Mouse (Mus musculus) G1E (cell line): ENCODE results near the gene Phrf1.

ENCODE experiments used
- CTCF ChIP-seq: IDR thresholded peaks from 2 replicates; pipeline ENCODE4 v1.5.1; 2012; ENCODE audit warnings: low read depth, low read length, inconsistent platforms, mixed read lengths
- GATA1 ChIP-seq: IDR thresholded peaks from 2 replicates; pipeline ENCODE4 v1.6.1; 2012; ENCODE audit warnings: borderline replicate concordance, low read length, inconsistent platforms, mixed read lengths
- GATA2 ChIP-seq: IDR thresholded peaks from 2 replicates; pipeline ENCODE4 v1.6.1; 2012; ENCODE audit warnings: low read depth, low read length, inconsistent platforms, borderline replicate concordance
- POLR2AphosphoS5 ChIP-seq: IDR thresholded peaks from 2 replicates; pipeline ENCODE4 v1.6.1; 2012; ENCODE audit warnings: low read depth, low read length, inconsistent platforms; ENCODE audit not compliant: insufficient replicate concordance
- TAL1 ChIP-seq: conservative IDR thresholded peaks from 2 replicates; pipeline ENCODE4 v1.6.1; 2012; ENCODE audit warnings: low read depth, low read length, inconsistent platforms, mixed read lengths

DNA sequence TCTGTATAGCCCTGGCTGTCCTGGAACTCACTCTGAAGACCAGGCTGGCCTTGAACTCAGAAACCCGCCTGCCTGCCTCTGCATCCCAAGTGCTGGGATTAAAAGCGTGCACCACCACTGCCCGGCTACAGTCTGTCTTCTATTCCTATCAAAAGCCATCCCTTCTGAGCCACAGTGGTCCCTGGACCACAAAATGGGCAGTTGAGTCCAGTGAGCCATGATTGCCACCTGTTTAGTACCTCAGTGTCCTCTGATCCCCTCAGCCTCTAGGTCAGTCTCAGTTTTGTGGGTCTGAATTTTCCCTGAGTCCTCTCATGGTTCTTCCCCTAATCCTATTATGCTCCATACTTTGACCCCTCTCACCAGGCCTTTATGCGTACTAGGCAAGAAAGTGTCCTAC is 788 bp upstream of the Phrf1 start:
- no peak for TF ChIP-seq CTCF
- no peak for TF ChIP-seq TAL1
- no peak for TF ChIP-seq GATA1
- no peak for TF ChIP-seq POLR2AphosphoS5
- TF ChIP-seq GATA2 = no peak
